Mouse (Mus musculus) intestine, embryonic 15.5 days (tissue): ENCODE measurements around the gene Cbx7. TPM values are rescaled to one million over a fixed set of nuclear protein-coding genes. Genes with fewer than 3 reads are reported as not detected.
A peak's percentile ranks its signal among the peaks of the same experiment; 100 is the strongest.

Experiments
- ATAC-seq: fragments of 200-750 bp; cut with Nextera tagmentation; 2 replicates; pipeline ENCODE4 v1.8.0; 2017; ENCODE audit warnings: moderate TSS enrichment, moderate library complexity
- H3K27ac ChIP-seq: fragments of 300-500 bp; sonication (generic); 2 replicates; pipeline ENCODE4 v1.5.1; 2015; ENCODE audit warnings: mild to moderate bottlenecking, inconsistent platforms
- H3K27me3 ChIP-seq: fragments of 300-500 bp; sonication (generic); replicated peaks from 2 replicates; pipeline ENCODE4 v1.6.1; 2015; ENCODE audit warnings: inconsistent platforms
- H3K36me3 ChIP-seq: fragments of 300-500 bp; sonication (generic); 2 replicates; pipeline ENCODE4 v1.6.1; 2015; ENCODE audit warnings: inconsistent platforms
- H3K4me1 ChIP-seq: fragments of 300-500 bp; sonication (generic); replicated peaks from 2 replicates; pipeline ENCODE4 v1.6.1; 2015; ENCODE audit warnings: inconsistent platforms
- H3K4me2 ChIP-seq: fragments of 300-500 bp; sonication (generic); replicated peaks from 2 replicates; pipeline ENCODE4 v1.6.1; 2015; ENCODE audit warnings: mild to moderate bottlenecking, inconsistent platforms
- H3K4me3 ChIP-seq: fragments of 300-500 bp; sonication (generic); replicated peaks from 2 replicates; pipeline ENCODE4 v1.5.1; 2015; ENCODE audit warnings: inconsistent platforms
- H3K9ac ChIP-seq: fragments of 300-500 bp; sonication (generic); 2 replicates; pipeline ENCODE4 v1.6.1; 2015; ENCODE audit warnings: inconsistent platforms
- H3K9me3 ChIP-seq: fragments of 300-500 bp; sonication (generic); 2 replicates; pipeline ENCODE4 v1.6.1; 2016; ENCODE audit warnings: inconsistent platforms
- WGBS: fragments of 180-500 bp; shearing (Covaris S2); methylation state at CpG from one replicate; pipeline ENCODE4 v1.1.7; 2015; 5-methylcytosine and 5-hydroxymethylcytosine counted together
- polyA plus RNA-seq: library from polyadenylated mRNA; unstranded; fragments of >200 nt; fragmentation: Nextera tagmentation; extraction: Ambion mirVana; gene quantifications from 2 replicates; pipeline ENCODE4 v1.2.1, GENCODE M21; 2015

Cbx7 gene
- 3.9 and 4.6 TPM in 2 replicates for polyA plus RNA-seq

DNA sequence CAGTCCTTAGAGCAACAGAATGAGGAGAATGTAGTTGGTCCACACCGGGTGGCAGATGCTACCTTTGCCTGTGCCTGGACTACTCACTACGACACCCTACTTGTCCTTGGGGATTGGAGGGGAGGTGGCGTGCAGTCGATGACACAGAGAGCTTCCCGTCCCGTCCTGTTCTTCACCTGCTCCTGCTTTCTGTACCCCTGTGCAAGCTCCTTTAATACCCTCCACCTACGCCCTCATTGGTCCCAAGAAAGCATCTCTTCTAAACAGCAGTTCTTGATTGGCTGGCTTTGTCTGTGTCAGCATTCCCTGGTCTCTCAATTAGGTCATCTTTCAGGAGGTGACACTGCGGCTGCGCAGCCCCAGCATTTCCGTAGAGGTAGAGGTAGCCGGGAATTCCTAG lies at the start of gene Cbx7:
Cbx7 (minus strand) TSS at position 180 of the 400 bp plus-strand sequence.
- no peak within 1 kb of the TSS for H3K9ac ChIP-seq
- no peaks in the 10 kb centered on the region for H3K9me3 ChIP-seq
- H3K4me1 ChIP-seq: no peaks in the 10 kb centered on the region
- no peaks in the 10 kb centered on the region for H3K36me3 ChIP-seq
- no peak within 1 kb of the TSS for H3K4me2 ChIP-seq
- H3K27me3 ChIP-seq: no peaks in the 10 kb centered on the region
- no peak within 1 kb of the TSS for H3K4me3 ChIP-seq
- ATAC-seq: no peak
- H3K27ac ChIP-seq: no peak within 1 kb of the TSS
- 95% methylated on average over 11 of the region's 11 CpGs for WGBS

DNA sequence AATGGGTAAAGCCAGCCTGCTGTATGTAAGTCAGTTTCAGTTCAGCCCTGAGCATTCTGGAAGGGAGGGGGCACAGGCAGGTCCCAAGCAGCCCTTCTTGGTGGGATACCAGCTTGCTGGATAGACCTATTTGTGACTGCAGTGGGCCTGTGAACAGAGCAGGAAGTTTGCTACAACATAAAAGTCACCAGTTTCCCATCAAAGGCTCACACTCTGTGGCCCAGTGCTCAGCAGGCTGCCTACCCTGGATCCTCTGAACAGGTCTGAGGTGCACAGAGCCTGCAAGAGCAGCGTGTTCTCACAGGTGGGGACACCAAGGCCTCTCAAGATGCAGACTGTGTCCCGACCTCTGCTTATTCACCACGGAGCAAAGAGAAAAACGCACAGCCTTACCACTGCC lies 49.6 kb upstream of the Cbx7 start:
- 62% methylated on average over 4 of the region's 4 CpGs for WGBS
- Histone ChIP-seq H3K27me3 (peaks cover 10% of the 10 kb centered on the region), H3K4me2 (no peak overlapping the region), H3K4me3 (no peak overlapping the region), H3K9me3 (no peaks in the 10 kb centered on the region), H3K27ac (no peak overlapping the region), H3K4me1 (peaks cover 13% of the 10 kb centered on the region), H3K9ac (no peak overlapping the region), H3K36me3 (no peaks in the 10 kb centered on the region)
- ATAC-seq: no peak

DNA sequence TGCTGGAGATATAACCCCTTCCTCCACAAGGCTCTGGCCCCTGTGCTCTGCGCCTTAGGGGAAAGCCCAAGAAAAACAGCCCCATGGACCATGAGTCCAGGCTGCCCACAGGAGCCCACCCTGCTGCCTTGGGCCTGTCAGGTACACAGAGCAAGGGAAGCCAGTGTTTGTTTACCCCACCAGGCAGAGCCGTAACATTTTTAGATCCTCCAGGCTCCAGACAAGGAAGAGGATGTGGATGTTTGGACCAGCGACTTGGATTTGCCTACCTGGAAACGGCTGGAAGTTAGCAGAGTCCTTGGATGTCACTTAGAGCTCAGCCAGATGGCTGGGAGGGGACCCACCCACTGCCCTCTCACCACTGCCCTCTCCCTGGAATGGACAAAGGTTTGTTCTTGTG lies 48.7 kb upstream of the Cbx7 start:
- H3K4me2 ChIP-seq: no peak overlapping the region
- H3K4me3 ChIP-seq: no peak overlapping the region
- 36% methylated on average over 4 of the region's 4 CpGs for WGBS
- no peak for ATAC-seq
- no peaks in the 10 kb centered on the region for H3K36me3 ChIP-seq
- H3K4me1 ChIP-seq: peaks cover 9% of the 10 kb centered on the region
- no peaks in the 10 kb centered on the region for H3K9me3 ChIP-seq
- peaks cover 19% of the 10 kb centered on the region for H3K27me3 ChIP-seq
- H3K27ac ChIP-seq: no peak overlapping the region
- no peak overlapping the region for H3K9ac ChIP-seq

DNA sequence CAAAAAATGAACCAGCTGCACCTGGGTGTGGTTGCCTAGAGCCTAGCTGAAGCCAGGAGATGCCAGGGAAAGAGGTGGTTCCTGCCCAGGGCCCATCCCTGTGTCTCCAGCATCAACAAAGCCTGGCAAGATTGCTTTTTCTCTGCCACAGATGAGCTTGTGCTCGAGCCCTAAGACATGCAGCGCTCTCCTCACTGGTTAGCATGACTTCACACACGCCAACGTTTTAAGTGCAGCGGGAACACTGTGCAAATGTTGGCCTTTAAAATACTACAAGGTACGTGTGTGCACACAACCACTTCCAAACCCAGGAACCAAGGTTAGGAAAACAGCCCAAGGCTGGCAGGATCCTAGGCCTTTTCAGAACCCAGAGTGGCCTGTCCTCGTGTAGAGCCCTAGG lies 48.3 kb upstream of the Cbx7 start:
- Histone ChIP-seq H3K27me3 (peaks cover 22% of the 10 kb centered on the region), H3K4me2 (no peak overlapping the region), H3K27ac (no peak overlapping the region), H3K4me1 (peaks cover 9% of the 10 kb centered on the region), H3K36me3 (no peaks in the 10 kb centered on the region), H3K9me3 (no peaks in the 10 kb centered on the region), H3K4me3 (no peak overlapping the region), H3K9ac (no peak overlapping the region)
- 74% methylated on average over 7 of the region's 7 CpGs for WGBS
- ATAC-seq: no peak

DNA sequence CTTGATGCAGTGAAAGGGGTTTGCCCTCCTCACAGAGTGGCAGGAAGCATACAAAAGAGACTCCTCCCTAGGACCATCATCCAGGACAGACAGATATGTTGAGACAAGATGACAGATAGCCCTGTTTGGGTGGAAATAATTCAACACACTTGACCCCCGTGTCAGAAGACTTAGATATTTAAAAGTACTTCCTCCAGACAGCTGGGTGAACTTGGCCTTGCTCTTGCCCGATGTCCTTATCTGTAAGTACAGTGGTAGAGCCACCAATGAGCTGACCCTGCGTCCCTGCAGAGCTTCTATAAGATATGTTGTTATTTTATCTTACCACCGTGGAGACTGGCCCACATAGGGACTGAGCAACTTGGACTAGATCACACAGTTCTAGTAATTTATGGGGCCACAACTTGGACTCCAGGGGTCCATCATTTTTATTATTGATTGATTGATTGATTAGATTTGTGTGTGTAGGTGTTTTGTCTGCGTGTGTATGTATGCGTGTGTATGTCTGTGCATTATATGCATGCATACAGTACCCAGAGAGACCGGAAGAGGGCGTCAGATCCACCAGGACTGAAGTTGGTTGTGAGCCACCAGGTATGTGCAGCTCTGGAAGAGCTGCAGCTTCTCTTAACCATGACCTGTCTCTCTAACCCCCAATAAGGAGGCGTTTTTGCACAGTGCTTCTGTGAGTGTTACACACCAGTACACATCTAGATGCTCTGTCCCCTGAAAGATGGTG lies 45.8 kb upstream of the Cbx7 start:
- H3K9me3 ChIP-seq: no peaks in the 10 kb centered on the region
- no peak overlapping the region for H3K27ac ChIP-seq
- 81% methylated on average over 9 of the region's 9 CpGs for WGBS
- no peaks in the 10 kb centered on the region for H3K36me3 ChIP-seq
- no peak overlapping the region for H3K9ac ChIP-seq
- H3K27me3 ChIP-seq: peaks cover 45% of the 10 kb centered on the region
- no peak overlapping the region for H3K4me3 ChIP-seq
- peaks cover 30% of the 10 kb centered on the region for H3K4me1 ChIP-seq
- no peak for ATAC-seq
- no peak overlapping the region for H3K4me2 ChIP-seq

DNA sequence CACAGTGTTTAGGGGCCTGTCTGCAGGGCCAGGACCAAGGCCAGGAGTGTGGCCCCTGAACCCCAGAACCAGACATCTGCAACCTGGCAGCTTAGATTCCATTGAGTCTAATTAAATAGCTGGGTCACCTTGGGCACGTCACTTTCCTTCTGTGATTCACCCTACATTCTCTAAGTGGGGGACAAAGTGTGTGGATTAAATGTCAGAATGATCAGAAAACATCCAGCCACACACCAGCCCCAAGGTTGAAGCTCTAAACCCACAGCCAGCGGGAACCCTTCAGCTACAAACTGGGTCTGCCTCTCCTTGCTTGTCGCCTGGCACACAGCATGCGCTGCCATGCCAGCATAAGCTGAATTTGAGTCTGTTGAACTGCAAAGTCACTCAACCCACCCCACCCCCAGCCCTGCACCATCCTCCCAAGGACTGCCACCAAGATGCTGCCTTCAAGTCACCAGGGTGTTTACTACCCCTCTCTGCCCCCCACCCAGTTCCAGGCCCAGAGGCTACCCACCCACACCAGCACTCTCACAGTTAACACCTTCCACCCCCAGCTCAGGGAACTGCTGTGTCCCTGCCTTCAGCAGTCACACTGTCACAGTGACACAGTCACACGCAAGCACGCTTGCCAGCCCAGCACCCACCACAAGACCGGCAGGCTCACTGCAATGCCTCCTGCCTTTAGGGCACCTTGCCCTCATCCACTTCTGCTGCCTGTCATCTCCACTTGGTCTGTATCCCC lies 44.5 kb upstream of the Cbx7 start:
- Histone ChIP-seq H3K4me3 (peak overlapping the region; percentile 68), H3K4me2 (peak overlapping the region; percentile 92), H3K27me3 (peaks cover 52% of the 10 kb centered on the region), H3K9ac (peak overlapping the region; percentile 79; the same call in 1 of the 2 replicates), H3K36me3 (no peaks in the 10 kb centered on the region), H3K27ac (peak overlapping the region; percentile 93; the same call in 1 of the 2 replicates), H3K9me3 (no peaks in the 10 kb centered on the region), H3K4me1 (peaks cover 38% of the 10 kb centered on the region)
- WGBS: 72% methylated on average over 7 of the region's 7 CpGs
- no peak for ATAC-seq

DNA sequence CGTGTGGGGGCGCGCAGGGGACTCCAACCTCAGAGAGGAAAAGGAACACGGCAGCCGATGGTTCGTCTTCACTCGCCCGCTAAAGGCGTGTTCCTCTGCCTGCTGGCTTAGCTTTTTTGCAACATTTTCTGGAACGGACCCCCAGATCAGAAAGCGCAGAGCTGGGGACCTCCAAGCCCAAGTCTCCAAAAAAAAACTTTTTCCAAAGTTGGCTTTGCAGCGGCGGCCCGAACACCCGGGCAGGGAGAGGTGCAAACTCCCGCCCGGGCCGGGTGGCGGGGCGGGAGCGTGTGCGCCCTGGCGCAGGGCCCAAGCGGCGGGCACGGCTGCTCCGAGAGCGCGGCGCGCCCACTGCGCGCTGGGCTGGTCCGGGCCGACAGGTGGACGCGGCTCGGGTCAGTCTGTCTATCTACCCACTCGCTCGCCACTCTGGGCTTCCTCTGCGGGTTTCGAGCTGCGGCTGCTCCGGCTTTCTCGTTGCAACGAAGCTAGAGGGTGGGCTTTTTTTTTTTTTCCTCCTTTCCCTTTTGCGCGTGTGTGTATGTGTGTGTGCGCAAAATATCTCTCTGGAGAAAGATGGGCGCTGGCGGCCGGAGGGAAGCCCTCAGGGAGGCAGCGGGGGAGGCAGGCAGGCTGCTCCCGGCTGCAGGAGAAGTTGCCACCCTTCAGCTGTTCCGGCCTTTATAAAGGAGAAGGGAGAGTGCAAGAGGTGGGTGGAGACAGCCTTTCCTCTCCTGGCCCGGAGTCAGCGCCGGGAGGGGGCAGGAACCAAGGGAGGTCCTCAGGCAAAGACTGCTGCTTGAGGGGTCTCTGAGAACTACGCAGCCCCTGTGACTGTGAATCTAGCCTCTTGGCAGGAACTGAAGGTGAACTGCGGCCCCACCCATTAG lies 43.6 kb upstream of the Cbx7 start, which contains the start of gene Pdgfb:
Pdgfb (minus strand) TSS at position 657 of the 890 bp plus-strand sequence.
- Histone ChIP-seq H3K4me2 (peak within 1 kb of the TSS; percentile 92), H3K27me3 (peaks cover 52% of the 10 kb centered on the region), H3K9ac (peak within 1 kb of the TSS; percentile 79), H3K27ac (peak within 1 kb of the TSS; percentile 93), H3K36me3 (no peaks in the 10 kb centered on the region), H3K4me1 (peaks cover 43% of the 10 kb centered on the region), H3K9me3 (no peaks in the 10 kb centered on the region), H3K4me3 (peak within 1 kb of the TSS; percentile 68)
- WGBS: 1% methylated on average over 60 of the region's 60 CpGs
- peak; percentile 22; the same call in 1 of the 2 replicates for ATAC-seq

DNA sequence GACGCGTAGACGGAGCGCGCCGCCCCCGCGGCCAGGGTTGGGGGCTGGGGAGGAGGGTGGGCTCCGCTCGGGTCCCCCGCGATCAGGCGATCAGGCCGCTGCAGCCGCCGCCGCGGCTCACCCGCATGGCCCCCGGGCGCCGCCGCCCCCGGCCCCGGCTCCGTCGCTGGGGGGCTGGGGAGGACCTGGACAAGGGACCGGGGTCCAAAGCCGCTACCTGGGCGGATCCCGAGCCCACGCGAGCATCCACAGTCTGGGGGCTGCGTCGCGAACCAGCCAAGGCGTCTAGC lies 43.1 kb upstream of the Cbx7 start:
- Histone ChIP-seq H3K27me3 (peaks cover 52% of the 10 kb centered on the region), H3K4me2 (peak overlapping the region; percentile 92), H3K4me3 (peak overlapping the region; percentile 68), H3K4me1 (peaks cover 45% of the 10 kb centered on the region), H3K36me3 (no peaks in the 10 kb centered on the region), H3K27ac (peak overlapping the region; percentile 93), H3K9ac (peak overlapping the region; percentile 79), H3K9me3 (no peaks in the 10 kb centered on the region)
- WGBS: 0% methylated on average over 37 of the region's 37 CpGs
- ATAC-seq: no peak

DNA sequence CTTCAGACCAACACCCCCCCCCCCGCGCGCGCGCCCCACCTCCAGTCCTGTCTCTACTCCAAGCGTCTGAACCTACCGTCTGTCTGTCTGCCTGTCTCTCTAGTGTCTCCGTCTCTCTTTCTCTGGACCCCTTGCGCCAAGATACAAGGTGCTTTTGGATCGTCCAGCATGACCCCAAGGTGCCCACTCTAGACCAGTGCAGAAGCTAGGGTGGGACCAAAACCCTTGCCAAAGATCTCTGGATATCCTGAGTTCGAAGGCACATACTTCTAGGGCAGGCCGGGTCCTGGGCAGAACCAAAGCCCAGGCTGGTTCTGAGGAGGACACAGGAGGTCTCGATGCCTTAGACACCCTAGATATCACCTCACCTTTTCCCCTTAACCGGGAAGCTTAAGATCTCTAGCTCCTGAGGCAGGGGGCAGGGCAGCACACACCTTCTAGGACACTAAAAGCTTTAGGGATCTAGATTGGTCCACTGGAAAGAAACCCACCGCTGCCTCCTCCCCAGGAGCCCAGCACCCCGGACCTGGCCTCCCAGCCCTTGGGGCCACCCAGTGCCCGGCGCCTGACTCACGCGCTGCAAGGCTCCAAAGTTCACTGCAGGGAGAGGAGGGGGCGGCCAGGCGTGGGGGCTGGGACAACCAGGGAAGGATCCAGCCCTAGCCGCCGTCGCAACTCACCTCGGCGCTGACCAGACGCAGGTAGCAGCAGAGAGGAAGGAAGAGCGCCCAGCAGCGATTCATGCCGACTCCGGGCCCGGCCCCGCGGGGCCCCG lies 42.5 kb upstream of the Cbx7 start:
- H3K9ac ChIP-seq: peak overlapping the region; percentile 79
- peak overlapping the region; percentile 92 for H3K4me2 ChIP-seq
- peak; percentile 72 for ATAC-seq

DNA sequence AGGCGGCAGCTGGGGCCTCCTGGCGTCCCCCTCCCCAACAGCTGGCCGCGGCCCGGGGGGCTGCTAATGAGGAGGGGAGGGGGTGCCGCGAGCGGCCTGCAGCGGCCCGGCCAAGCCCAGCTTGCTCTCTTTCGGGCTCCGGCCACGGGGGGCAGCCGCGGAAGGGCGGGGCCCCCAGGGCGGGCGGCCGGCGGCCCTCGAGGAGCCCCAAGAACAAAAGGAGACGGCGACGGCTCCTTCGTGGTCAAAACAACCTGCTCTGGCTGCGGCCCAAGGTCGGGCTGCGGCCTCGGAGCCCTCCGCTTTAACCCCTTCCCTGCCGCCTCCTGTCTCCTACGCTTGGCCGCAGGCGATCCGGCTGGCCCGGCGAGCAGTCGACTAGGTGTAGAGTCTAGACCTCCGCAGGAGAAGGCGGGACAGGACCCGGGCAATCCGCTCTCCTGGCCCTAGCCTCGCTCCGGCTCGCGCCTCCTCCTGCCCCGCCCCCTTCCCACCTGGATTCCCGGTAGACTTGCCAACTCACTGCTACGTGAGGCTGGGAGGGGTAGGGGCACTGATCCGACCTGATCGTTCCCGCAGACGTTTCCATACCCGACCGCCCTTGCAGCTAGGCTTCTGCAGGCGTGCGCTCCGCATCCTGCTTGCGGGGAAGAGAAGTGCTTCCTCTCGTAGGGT lies 41.7 kb upstream of the Cbx7 start:
- Histone ChIP-seq H3K4me3 (peak overlapping the region; percentile 68), H3K4me1 (peaks cover 45% of the 10 kb centered on the region), H3K27ac (peak overlapping the region; percentile 93), H3K9ac (peak overlapping the region; percentile 79), H3K27me3 (peaks cover 52% of the 10 kb centered on the region), H3K36me3 (no peaks in the 10 kb centered on the region), H3K4me2 (peak overlapping the region; percentile 92), H3K9me3 (no peaks in the 10 kb centered on the region)
- WGBS: under 1% methylated on average over 47 of the region's 60 CpGs
- peak; percentile 84 for ATAC-seq

More for the DNA sequence above, 42.5 kb upstream of the Cbx7 start:
- no peaks in the 10 kb centered on the region for H3K36me3 ChIP-seq
- peak overlapping the region; percentile 68 for H3K4me3 ChIP-seq
- peaks cover 52% of the 10 kb centered on the region for H3K27me3 ChIP-seq
- peaks cover 45% of the 10 kb centered on the region for H3K4me1 ChIP-seq
- peak overlapping the region; percentile 93 for H3K27ac ChIP-seq
- 2% methylated on average over 36 of the region's 36 CpGs for WGBS
- H3K9me3 ChIP-seq: no peaks in the 10 kb centered on the region
